Mouse (Mus musculus) c-Kit-negative CD71-positive TER-119-positive erythroid progenitor cells, embryonic 14.5 days (primary cell): ENCODE data around the gene Nos1ap.

Experiments
- DNase-seq: peaks from one replicate; pipeline ENCODE4 v3.0.0-alpha.2; 2013; ENCODE audit warnings: low read depth, low spot score

Gene Nos1ap

DNA sequence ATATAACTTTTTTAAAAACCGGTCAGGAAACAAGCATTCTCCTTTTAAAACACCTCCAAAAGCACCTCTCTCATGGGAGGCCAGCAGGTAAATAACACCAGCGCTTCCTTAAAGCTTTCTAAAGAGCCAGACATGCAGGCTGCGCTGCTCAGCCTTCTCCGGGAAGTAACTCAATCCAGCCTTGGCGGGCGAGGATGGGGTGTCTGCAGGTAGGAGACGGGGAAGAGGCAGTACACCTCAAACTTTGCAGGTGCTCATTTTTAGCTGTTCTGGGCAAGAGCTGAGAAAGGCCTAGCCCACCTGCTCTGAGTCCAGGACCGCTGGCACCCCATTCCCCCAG lies 812 bp downstream of the Nos1ap start:
- no peak for DNase-seq

DNA sequence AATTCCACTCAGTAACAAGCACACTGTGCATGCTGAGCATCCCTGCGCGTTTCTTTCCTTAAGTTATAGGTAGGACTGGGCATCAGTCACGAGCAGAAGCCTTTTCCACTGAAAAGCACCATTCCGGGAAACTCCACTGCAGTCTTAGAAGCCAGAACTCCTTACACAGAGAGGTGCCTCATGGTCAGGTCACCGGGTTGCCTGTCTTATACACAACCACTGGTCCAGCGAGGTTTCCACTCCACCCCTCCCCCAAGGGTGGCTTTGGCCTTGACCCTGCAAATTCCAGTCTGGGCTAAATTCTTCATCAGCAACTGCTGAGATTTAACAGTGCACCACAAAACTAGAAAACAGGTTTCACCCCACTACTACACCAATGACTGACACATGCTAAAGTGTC lies 1.3 kb downstream of the Nos1ap start:
- DNase-seq: no peak

DNA sequence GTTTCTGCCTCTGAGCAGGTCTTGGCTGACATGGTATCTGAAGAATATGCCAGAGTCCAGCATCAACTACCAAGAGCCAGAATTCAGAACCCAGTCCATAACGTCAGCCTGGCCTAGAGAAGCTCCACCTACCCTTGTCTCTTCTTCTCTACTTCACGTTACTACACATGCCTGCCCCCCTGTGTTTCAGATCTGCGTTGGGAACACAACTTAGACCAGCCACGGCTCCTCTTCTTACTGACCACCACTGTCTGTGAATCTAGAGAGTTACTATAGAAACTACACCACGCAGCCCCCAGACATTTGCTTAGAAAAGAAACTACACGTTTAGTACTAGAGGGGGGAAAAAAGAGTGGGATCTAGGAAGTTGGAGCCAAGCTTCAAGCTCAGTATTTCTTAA lies 2.9 kb downstream of the Nos1ap start:
- DNase-seq: no peak

GRCm38 (mm10) chr1:170583925-170584324 lies 5.7 kb downstream of the Nos1ap start:
- no peak for DNase-seq

DNA sequence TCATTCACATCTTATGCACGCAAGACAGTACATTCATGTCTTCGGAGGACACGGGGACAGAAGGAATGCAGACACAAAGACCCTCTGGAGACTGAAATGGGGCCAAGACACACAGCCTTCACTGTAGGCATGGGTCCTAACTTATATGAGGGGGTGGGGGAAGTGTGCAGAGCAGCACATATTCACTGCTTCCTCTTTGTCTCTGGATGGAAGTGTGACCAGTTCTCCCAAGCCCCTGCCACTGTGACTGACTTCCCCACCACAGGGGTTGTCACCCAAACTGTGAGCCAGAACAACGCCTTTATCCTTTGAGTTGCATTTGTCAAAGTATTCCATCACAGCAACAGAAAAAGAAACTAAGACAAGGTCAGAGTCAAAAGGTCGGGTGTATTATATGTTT lies 7.3 kb downstream of the Nos1ap start:
- DNase-seq: no peak

- no peak for DNase-seq
Measured at GRCm38 (mm10) chr1:170580485-170581110, 9.1 kb downstream of the Nos1ap start.

- no peak for DNase-seq
Measured at GRCm38 (mm10) chr1:170579476-170579875, 10.2 kb downstream of the Nos1ap start.

GRCm38 (mm10) chr1:170579063-170579462 lies 10.6 kb downstream of the Nos1ap start:
- DNase-seq: no peak

DNA sequence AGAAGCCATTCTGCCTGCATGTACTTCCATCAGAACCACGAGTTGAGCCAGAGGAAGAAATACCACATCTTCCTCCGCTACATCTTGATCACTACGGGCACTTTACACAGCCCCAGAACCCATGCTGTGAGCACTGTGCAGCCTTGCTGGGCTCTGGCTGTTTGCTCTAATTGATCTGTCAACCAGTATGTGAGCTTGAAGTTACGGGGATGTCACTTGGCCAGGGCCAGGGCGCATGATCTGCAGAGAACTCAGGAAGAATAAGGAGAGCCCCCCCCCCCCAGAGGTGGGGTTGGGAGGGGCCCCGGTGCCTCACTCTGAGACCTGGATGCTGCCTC lies 13.0 kb downstream of the Nos1ap start:
- DNase-seq: no peak

DNA sequence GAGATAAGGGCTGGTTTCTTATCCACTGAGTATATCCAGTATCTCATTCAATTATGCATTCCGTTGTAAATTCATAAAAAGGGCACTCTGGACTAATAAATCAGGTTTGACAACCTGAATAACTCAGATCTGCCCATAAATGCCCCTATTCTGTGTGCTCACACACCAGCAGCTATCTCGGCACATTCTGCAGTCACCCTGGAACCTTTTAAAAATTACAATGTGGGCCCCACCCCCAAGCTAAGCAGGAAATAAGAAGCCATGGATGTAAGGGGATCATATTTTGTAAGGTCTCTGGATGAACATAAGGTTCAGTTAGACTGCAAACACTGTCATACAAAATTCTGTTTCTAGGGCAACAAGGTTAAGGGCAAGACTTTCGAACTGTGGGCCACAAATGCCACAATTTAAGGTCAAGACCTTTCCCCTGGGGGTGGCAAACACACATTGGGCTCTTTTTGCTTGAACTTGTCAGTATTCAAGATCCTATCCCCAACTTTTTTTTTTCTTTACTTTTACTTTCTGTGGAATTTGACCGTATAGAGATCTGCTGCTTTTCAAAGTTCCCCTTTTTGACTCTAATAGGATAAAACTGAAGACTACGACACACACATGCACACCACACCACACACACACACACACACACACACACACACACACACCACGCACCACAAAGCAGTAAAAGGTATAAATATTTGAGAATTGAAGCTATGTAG lies 13.5 kb downstream of the Nos1ap start:
- no peak for DNase-seq

DNA sequence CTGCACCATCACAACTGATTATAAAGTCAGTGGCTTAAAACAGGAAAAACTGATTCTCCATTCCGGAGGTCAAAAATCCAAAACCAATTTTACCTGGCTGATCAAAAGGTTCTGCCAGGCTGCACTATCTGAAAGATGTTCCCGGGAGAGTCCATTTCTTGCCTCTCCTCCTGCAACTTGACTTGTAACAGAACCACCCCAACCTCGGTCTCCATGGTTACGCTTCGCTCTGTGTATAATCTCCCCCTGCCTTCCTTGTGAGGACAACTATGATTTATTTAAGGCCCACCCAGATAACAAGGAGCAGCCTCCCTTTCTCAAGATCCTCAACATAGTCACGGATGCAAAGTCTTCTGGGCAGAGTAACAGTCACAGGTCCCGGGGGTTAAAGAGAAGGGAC lies 16.5 kb downstream of the Nos1ap start:
- no peak for DNase-seq

GRCm38 (mm10) chr1:170566969-170567368 lies 22.7 kb downstream of the Nos1ap start:
- DNase-seq: no peak

DNA sequence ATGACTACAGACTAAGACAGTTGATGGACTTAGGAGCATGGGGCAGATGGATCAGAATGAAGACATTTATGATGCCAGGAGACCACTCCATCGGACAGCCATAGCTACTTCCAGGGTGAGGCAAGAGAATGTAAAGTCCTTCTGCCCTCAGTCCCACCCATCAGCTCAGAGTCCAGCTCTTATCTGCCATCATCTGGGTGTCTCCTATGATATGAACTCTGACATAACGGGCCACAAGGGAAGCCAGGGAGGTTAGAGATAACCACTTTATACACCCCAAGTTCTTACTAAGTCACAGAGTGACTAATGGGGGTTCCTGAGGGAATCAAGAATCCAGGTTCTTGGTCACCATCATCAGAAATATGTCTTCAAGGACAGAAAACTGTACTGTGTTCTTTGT lies 23.1 kb downstream of the Nos1ap start:
- no peak for DNase-seq

DNA sequence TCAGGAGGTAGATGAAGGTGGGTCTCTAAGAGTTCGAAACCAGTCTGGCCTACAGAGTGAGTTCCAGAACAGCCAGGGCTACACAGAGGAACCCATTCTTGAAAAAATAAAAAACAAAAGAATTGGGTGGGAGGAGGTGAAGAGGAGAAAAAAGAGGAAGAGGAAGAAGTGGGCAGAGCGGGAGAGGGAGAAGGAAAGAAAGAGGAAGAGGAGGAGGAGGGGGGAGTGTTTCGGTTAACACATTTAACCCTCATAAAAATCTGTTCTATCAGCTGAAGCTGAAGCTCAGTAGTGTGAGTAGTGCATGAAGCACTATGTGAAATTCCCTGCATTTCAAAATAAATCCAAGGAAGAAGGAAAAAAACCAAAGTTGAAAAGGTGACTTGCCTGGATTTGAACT lies 24.7 kb downstream of the Nos1ap start:
- DNase-seq: no peak

DNA sequence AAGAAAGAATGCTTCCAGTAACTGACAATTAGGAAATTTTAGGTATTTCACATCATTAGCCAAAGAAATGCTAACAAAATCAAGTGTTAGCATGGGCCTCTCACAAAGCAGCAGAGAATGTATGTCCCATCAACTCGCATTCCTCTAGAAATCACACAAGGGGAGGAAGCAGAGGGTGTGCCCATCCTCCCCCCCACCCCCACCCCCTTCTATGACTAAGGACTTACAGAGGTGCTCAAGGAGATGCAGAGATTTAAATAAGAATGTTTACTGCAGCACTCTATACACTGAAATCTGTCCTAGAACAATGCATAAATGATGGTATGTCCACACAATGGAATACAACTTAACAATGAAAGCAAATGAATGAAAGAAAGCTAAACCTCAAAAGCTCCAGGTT lies 27.2 kb downstream of the Nos1ap start:
- DNase-seq: no peak

GRCm38 (mm10) chr1:170560768-170561167 lies 28.9 kb downstream of the Nos1ap start:
- DNase-seq: no peak

GRCm38 (mm10) chr1:170557962-170558361 lies 31.7 kb downstream of the Nos1ap start:
- DNase-seq: no peak

DNA sequence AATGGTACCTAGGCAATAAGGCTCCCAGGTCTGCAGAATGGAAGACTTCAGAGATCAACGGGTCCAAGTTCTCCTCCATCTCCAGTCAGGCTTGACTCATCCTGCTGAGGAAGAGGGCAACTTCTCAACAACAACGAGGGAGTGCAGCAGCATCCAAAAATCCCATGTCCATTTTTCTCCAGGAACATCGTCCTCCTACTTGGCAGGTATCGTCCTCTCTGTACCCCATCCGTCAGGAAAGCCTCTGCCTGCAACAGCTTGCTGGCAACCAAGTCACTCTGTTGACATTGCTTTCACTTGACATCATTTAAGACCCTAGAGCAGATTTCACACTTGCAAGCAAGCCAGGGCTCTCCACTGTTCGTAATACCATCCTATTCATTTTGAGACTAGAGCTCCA lies 33.0 kb downstream of the Nos1ap start:
- no peak for DNase-seq

- no peak for DNase-seq
Measured at GRCm38 (mm10) chr1:170554939-170555293, 34.7 kb downstream of the Nos1ap start.

- DNase-seq: no peak
Measured at GRCm38 (mm10) chr1:170554235-170554938, 35.3 kb downstream of the Nos1ap start.

DNA sequence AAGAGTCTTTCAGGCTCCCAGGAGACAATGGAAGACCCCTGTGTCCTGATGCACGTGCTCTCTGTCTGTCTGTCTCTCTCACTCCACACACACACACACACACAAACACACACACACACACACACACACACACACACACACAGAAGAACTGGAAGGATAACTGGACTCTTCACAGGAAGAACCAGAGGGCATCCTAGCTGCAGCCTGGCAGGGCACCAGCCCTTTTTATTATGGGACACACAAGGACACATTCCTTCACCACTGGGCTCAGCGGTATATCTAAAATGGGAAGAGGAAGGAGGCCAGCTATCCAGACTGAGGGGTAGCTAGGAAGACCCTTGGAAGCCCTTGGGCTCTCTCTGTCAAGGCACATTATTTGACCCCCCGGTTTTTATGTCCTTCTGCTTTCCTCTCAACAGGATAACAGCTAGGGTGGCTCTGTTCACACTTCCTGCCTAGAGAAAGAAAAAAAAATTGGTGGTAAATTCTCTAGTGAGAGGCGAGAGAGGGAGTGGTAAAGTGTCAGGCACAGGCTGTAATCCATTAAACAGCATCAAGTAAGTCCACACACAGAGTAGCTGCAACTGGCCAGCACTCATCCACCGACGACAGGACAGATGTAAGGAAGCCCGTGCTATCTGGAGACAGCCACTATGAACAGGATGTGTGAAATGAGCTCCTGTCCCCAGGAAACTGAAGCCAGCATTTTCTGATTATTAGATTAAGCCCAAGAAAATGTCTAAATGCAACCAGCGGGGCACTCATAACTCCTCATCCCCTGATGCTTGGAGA lies 38.8 kb downstream of the Nos1ap start:
- no peak for DNase-seq

DNA sequence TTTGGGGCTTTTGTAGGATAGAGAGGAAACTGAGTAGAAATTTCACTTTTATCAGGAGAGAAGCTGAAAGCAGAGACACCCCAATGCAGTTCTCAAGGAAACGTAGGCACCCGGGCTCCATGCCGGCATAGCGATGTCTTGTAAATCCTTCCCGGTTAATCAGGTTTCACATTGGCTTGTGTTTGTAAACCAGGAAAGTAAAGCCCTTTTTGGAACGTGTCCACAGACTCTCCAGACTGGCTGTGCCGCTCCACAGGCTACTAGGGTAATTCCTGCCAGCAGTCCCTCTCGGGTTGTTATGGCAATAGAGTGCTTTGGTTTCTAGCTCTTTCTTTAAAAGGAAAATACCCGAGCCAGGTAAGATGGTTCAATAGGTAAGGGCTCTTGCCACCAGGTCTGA lies 40.6 kb downstream of the Nos1ap start:
- no peak for DNase-seq
